Mouse (Mus musculus) thymus, postnatal 25 days (tissue): Measurements from ENCODE around the gene Lmtk2.

ENCODE experiments used
- DNase-seq: peaks from one replicate; pipeline ENCODE4 v3.0.0; 2022

Gene Lmtk2

GRCm38 (mm10) chr5:144100149-144100935 lies at the start of gene Lmtk2:
Gene Lmtk2 (plus strand): TSS chr5:144100436.
- DNase-seq = peak; percentile 97

DNA sequence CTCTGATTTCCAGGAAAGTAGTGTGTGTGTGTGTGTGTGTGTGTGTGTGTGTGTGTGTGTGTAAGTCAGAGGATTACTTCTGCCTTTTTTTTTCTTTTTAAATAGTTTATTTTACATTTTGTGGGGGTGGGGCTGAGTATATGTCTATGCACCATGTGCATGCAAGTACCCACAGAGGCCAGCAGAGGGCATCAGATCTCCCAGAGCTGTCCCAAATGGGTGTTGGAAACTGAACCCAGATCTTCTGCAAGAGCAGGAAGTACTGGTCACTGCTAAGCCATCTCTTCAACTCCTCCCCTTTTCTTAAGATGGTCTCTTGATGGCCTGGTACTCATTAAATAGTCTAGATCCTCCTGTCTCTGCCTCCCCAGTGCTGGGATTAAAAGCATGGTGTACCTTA lies 49.0 kb upstream of the Lmtk2 start:
- peak; percentile 12 for DNase-seq

- DNase-seq = no peak
Measured at GRCm38 (mm10) chr5:144053450-144053849, 46.8 kb upstream of the Lmtk2 start.

DNA sequence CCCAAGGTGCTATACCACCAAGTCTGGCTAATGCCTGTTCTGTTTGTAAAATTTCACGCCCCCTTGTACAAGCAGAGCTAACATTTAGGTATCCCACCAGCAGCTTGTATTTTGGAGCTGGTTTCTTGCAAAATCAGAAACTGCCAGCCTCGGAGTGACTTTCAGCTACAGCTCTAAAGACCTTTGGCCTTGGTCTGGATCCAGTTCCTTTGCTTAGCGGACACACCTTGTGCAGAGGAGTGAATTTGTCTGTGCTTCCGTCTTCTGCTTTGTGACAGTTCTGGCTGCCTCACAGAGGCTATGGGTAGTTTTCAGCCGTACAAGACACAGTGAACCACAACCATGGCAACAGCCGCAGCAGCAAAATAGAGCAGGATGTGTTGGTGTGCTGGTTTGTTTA lies 45.9 kb upstream of the Lmtk2 start:
- no peak for DNase-seq

DNA sequence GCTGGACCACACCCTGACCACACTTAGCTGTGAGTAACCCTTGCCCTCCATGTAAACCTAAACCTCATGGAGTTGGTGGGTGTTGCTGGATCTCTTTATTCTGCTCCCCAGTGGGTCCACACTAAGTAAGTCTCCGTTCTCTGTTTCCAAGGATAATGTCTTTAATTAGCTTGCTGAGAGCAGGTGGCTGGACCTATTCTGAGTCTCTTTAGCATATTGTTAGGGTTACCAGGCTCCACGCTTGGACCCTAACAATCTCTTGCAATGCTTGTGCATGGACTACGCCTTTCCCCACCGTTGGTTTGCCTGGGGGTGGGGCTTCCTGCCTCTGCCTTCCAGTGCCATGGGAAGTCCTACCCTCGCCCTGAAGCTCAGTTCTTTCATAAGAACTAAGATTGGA lies 36.1 kb upstream of the Lmtk2 start:
- no peak for DNase-seq

DNA sequence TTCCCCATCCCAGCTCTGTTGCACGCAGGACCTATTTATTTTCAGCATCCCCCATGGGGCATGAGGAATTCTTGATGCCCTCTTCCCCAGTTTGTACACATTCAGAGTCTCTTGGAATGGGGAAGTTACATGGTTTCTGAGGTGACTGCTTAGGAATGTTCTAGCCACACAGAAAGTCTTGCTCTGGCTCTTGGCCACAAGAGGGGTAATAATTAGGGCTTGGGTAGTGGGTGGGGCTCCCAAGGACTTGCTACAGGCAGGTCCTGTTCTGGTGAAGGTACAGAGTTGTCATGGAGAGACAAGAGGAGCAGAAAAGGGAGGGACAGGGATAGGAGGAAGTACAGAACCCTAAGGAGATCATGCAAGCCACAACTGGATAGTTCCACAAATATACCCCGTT lies 34.2 kb upstream of the Lmtk2 start:
- DNase-seq = no peak

- DNase-seq = no peak
Measured at GRCm38 (mm10) chr5:144070064-144070463, 30.2 kb upstream of the Lmtk2 start.

DNA sequence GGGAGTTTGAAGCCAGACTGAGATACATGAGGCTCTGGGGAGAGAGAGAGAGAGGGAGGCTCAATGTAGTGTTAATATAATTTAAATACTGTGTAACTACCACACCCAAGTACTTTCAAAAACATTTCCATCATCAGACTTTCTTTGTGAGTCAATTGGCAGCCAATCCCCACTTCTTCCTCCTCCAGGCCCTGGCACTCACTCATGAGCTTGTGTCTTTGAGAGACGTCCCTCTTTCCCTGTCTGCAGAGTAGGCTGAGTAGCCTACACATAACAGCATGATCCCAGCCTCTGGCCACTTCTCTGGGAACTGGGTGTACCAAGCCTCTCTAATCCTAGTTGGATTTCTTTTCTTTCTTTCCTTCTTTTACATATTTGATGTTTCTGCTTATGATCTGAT lies 29.0 kb upstream of the Lmtk2 start:
- no peak for DNase-seq

DNA sequence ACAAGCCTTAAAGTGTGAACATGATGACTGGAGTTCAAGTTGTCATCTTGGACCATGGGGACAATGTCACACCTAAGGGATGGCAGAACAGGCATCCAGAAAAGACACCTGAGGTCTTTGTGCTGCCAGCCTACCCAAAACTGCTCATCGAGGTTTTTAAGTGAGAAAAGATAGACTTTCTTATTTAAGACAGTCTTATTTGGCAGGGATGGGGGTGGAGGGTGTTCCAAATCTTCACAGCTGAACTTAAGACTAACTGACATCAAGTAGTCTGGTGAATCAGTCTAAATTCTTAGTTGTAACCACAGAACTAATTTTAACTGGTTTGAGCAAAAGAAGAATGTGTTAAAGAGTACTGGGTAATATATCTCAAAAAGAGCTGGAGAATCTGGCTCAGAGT lies 22.7 kb upstream of the Lmtk2 start:
- no peak for DNase-seq

GRCm38 (mm10) chr5:144080886-144081285 lies 19.4 kb upstream of the Lmtk2 start:
- DNase-seq = no peak

DNA sequence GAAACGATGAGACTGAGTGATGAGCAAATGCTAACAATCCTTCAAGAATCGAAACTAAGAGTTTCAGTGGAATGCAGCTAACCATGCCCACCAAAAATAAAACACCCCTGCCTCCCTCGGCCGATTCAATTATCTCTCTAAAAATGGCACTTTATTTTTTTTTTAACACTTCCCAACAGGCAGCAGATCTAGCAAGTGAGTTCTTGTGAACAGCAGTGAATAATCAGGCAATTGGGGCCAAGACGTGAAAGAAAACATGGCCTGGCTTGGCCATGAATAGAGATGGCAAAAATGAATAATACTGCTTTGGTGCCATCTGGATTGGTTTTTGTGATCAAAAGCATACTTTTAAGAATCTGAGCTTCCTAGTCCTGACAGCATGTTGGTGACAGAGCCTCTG lies 18.2 kb upstream of the Lmtk2 start:
- no peak for DNase-seq

GRCm38 (mm10) chr5:144083521-144083920 lies 16.7 kb upstream of the Lmtk2 start:
- no peak for DNase-seq

GRCm38 (mm10) chr5:144084271-144084670 lies 16.0 kb upstream of the Lmtk2 start:
- no peak for DNase-seq

DNA sequence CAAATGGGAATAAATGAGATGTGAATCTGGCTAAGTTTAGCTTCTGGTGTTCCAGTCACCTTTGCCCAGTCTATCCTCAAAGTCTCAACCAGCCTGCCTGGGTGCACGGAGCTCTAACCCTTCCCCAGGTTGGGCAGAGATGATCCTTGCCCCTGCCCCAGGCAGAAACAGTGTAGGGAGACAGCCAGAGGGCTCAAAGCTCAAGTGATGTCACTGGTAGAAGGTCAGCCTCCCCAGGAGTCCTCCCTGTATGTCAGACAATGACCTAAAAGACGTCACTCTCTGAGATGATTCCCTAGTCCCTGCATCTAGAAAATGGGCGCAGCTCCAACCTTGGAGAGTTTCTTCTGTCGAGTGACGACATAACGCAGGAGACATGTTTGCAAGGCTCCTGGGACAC lies 14.5 kb upstream of the Lmtk2 start:
- DNase-seq = no peak

DNA sequence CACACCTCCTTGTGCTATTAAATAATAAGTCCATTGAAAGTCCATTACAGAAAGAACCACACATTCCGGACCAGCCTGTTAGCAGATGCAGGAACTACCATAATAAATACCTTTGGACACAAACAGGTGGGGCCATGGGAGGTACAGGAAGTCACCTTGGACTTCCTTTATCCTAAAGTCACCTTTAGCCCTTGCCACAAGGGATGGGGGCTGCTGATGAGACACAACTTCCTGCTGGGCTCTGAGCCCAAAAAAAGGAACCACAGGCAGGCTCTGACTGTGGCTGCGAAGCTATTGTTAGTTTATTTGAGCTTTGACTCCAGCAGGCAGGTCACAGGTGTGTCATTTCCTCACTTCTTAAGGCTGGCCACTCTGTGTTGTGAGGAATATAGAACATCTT lies 13.7 kb upstream of the Lmtk2 start:
- no peak for DNase-seq

DNA sequence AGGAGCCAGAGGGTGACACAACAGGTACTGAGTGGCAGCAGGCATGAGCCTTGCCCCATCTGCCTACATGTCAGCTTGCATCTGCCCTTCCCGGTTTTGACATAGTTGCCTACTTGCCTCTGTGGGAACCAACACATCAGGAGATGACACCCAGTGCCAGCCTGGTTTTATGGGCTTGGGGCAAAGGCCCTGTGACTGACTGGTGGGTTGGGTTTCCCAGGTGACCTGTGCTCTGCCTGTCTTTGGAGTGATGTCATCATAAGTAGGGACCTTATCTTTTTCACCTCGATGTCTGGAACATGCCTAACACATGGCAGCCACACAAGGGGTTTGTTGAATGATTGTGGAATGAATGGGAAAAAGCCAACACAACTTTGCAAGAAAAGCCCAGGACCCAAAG lies 11.9 kb upstream of the Lmtk2 start:
- no peak for DNase-seq

DNA sequence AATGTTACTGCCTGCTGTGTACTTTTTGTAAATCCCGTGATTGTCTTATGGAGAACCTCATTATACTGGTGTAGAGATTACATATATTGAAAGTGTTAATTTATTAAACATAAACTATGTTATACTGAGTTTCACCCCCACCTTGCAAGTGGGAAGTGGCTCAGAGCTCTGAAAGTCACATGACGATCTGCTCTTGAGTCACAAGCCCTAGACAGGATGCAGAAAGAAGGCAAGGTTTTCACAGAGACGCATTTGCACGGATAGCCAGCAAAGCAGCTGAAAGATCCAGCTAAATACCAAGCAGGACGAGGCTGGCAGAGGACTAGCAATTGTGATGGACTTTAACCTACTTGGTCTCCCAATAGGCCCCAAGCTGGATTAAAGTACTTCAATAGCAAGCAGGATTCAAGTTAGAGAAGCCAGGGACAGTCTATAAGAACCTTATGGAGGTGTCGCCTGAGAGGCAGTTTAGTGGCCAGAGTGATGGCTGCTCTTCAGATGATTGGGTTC lies 4.7 kb upstream of the Lmtk2 start:
- DNase-seq = no peak

GRCm38 (mm10) chr5:144097902-144098639 lies 2.2 kb upstream of the Lmtk2 start:
- no peak for DNase-seq

DNA sequence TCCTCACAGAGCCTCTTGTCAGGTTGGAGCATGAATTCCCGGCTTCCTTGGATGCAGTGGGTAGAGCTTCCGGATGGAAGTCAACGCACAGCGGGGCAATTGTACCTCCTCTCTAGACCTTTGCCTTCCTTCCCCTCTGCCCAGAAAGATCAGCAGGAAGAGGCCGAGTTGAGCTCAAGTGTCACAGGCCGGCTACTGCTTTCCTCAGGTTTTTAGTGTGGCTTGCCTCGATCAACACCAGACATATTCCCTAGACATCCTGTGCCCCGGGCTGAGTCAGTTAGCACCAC lies 1.7 kb upstream of the Lmtk2 start:
- DNase-seq = no peak

GRCm38 (mm10) chr5:144100948-144101347 lies 712 bp downstream of the Lmtk2 start:
- DNase-seq = peak; percentile 3

DNA sequence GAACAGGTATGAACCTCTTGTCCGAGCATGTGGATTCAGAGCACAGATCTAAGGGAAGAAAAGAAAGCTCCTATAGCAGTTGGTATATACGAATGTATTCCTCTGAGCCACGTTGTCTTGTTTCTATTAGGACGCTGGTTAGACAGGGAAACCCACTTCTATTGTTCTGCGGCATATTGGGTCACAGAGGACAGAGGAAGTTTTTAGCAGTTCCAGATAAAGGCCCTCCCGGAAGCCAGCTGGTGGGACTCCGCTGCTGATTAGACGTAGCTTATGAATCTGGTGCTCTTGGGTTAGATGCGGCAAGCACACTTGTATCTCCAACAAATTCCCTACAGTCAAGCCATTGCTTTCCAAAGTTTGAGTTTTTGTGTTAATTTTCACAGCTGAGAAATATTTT lies 4.8 kb downstream of the Lmtk2 start:
- DNase-seq = no peak

GRCm38 (mm10) chr5:144105471-144106129 lies 5.4 kb downstream of the Lmtk2 start:
- DNase-seq = no peak

DNA sequence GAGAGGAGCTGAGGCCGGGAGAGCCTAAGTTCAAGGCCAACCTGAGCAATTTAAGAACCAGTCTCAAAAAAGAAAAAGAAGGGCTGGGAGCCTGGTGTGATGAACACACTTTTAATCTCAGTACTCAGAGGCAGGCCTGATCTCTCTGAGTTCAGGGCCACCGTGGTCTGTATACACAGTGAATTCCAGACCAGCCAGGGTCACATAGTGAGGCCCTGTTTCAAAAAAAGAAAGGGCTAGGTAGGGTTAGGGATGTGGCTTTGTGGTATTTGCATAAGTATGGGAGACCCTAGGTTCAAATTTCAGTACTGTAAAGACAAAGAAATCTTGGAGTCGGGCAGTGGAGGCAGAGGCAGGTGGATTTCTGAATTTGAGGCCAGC lies 5.9 kb downstream of the Lmtk2 start:
- no peak for DNase-seq

GRCm38 (mm10) chr5:144109201-144109600 lies 9.0 kb downstream of the Lmtk2 start:
- DNase-seq = no peak
